Mouse (Mus musculus) heart, embryonic 14.5 days (tissue): ENCODE measurements at regions not wholly inside any gene's neighbourhood (a gene's known extent, or its start where the extent isn't known, plus 50 kb on each side); places are given as distances from the start of the nearest gene placed in this dataset.
"Not testable (repeated sequence)": the region's sequence is repeated elsewhere in the genome, so short reads cannot be mapped to it uniquely, and the experiment has no call there.

ENCODE experiments used
- ATAC-seq: fragments of 200-750 bp; cut with Nextera tagmentation; 2 replicates; pipeline ENCODE4 v1.8.0; 2017; ENCODE audit warnings: low read depth, moderate TSS enrichment; ENCODE audit not compliant: insufficient number of reproducible peaks, insufficient read depth, low FRiP score
- H3K27ac ChIP-seq, 2 experiments: fragments of 200-500 bp in 1 of 2; fragments of 300-500 bp in 1 of 2; sonication (generic) in 1 of 2; replicated peaks in 1 of 2; 2 replicates each; pipeline ENCODE4 v1.5.1; 2012 to 2014; ENCODE audit warnings: low read depth in 2 of 2, low read length in 2 of 2, control low read depth in 1 of 2, mild to moderate bottlenecking in 1 of 2, mixed read lengths in 1 of 2; ENCODE audit not compliant: control insufficient read depth in 1 of 2, insufficient read depth in 1 of 2
- H3K27me3 ChIP-seq: fragments of 300-500 bp; sonication (generic); 2 replicates; pipeline ENCODE4 v1.6.1; 2014; ENCODE audit warnings: mild to moderate bottlenecking, low read length, control low read depth; ENCODE audit not compliant: control insufficient read depth, insufficient read depth
- H3K36me3 ChIP-seq: fragments of 300-500 bp; sonication (generic); 2 replicates; pipeline ENCODE4 v1.6.1; 2014; ENCODE audit warnings: mild to moderate bottlenecking, control low read depth, low read length, mixed read lengths; ENCODE audit not compliant: control insufficient read depth, insufficient read depth
- H3K4me1 ChIP-seq, 2 experiments: fragments of 200-500 bp in 1 of 2; fragments of 300-500 bp in 1 of 2; sonication (generic) in 1 of 2; 2 replicates each; pipeline ENCODE4 v1.6.1; 2012 to 2014; ENCODE audit warnings: low read length in 2 of 2, control low read depth in 1 of 2, mixed read lengths in 1 of 2; ENCODE audit not compliant: control insufficient read depth in 2 of 2, insufficient read depth in 2 of 2
- H3K4me2 ChIP-seq: fragments of 300-500 bp; sonication (generic); 2 replicates; pipeline ENCODE4 v1.6.1; 2014; ENCODE audit warnings: mild to moderate bottlenecking, low read length
- H3K4me3 ChIP-seq, 2 experiments: fragments of 200-500 bp in 1 of 2; fragments of 300-500 bp in 1 of 2; sonication (generic) in 1 of 2; 2 replicates each; pipeline ENCODE4 v1.5.1; 2012 to 2014; ENCODE audit warnings: low read length in 2 of 2, mild to moderate bottlenecking in 2 of 2, control low read depth in 1 of 2, low read depth in 1 of 2, moderate library complexity in 1 of 2; ENCODE audit not compliant: control insufficient read depth in 1 of 2, insufficient read depth in 1 of 2
- H3K9ac ChIP-seq: fragments of 300-500 bp; sonication (generic); 2 replicates; pipeline ENCODE4 v1.6.1; 2014; ENCODE audit warnings: mild to moderate bottlenecking, low read length
- H3K9me3 ChIP-seq: fragments of 300-500 bp; sonication (generic); 2 replicates; pipeline ENCODE4 v1.6.1; 2016; ENCODE audit warnings: low read length, control low read depth; ENCODE audit not compliant: control insufficient read depth
- WGBS: fragments of 180-500 bp; shearing (Covaris S2); extraction: QIAGEN DNeasy Blood & Tissue Kit; methylation state at CpG from one replicate; pipeline ENCODE4 v1.1.7; 2014; 5-methylcytosine and 5-hydroxymethylcytosine counted together

DNA sequence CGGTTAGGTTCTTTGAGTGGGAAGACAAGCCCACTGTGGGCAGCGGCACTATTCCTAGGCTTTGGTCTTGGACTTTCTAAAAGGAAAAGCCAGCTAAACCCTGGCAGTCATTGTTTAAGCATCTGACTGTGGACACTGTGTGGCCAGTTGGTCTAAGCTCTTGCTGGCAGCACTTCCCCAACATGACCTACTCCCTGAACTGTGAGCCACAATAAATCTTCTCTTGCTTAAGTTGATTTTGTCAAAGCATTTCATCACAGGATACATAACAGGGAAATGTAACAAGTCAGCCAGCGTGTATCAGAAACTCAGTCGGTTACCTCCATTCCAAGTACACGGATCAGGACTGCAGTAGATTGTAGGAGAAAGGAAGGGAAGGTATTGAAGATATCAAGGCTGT lies 52.9 kb upstream of the Atxn1 start:
- no peak overlapping the region for H3K4me2 ChIP-seq
- WGBS: 84% methylated on average over 5 of the region's 5 CpGs

GRCm38 (mm10) chr13:46017011-46017410 lies 52.2 kb upstream of the Atxn1 start:
- H3K9ac ChIP-seq, H3K36me3 ChIP-seq, H3K4me1 ChIP-seq, H3K4me3 ChIP-seq, ATAC-seq, H3K27me3 ChIP-seq, H3K4me2 ChIP-seq, H3K27ac ChIP-seq, H3K9me3 ChIP-seq: not testable (repeated sequence)
- 65% methylated on average over 2 of the region's 2 CpGs for WGBS

More for the DNA sequence above, 52.9 kb upstream of the Atxn1 start:
- H3K27me3 ChIP-seq: no peaks in the 10 kb centered on the region
- H3K4me3 ChIP-seq: no peak overlapping the region
- no peak overlapping the region for H3K9ac ChIP-seq
- no peaks in the 10 kb centered on the region for H3K9me3 ChIP-seq
- H3K4me1 ChIP-seq: peaks cover 2 to 8% of the 10 kb centered on the region in 2 experiments; a peak in 2 of 4 replicates
- ATAC-seq: no peak
- no peak overlapping the region for H3K27ac ChIP-seq
- no peaks in the 10 kb centered on the region for H3K36me3 ChIP-seq

- Histone ChIP-seq H3K4me2 (no peak overlapping the region), H3K27ac (no peak overlapping the region), H3K4me3 (no peak overlapping the region), H3K4me1 (peaks cover 2 to 8% of the 10 kb centered on the region in 2 experiments; a peak in 2 of 4 replicates), H3K9ac (no peak overlapping the region), H3K9me3 (no peaks in the 10 kb centered on the region), H3K36me3 (no peaks in the 10 kb centered on the region), H3K27me3 (no peaks in the 10 kb centered on the region)
- 70% methylated on average over 7 of the region's 7 CpGs for WGBS
- ATAC-seq: no peak
Measured at GRCm38 (mm10) chr13:46015231-46015630, 50.4 kb upstream of the Atxn1 start.

DNA sequence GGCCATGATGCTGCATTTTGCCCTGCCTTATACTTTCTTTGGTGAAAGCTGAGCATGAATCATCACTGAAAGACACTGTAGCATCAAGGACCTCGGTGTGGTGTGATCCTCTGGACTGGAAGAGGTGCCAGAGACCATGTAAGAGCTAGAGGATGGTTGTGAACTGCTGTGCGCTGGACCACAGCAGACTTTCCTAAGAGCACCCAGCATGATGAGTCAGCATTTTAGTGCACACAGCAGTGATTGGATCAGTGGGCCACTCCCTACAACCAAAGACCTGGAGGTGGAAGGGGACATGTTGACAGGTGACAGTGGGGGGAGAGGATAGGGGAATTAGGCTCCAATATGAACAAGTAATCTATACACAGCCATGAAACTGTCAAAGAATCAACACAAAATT lies 49.8 kb upstream of the Atxn1 start:
- ATAC-seq: no peak
- Histone ChIP-seq H3K27ac (no peak overlapping the region), H3K9me3 (no peaks in the 10 kb centered on the region), H3K4me2 (no peak overlapping the region), H3K4me1 (peaks cover 2 to 7% of the 10 kb centered on the region in 2 experiments; a peak in 2 of 4 replicates), H3K27me3 (no peaks in the 10 kb centered on the region), H3K4me3 (no peak overlapping the region), H3K36me3 (no peaks in the 10 kb centered on the region), H3K9ac (no peak overlapping the region)
- 74% methylated on average over 2 of the region's 2 CpGs for WGBS
